Mouse (Mus musculus): ENCODE data around the gene Nt5c1a.

- TF ChIP-seq CTCF (conservative IDR thresholded peaks at IDR 0.05; ENCODE audit: low read length), result no peak
- TF ChIP-seq NANOG (IDR thresholded peaks at IDR 0.05; ENCODE audit: borderline replicate concordance, low read length), result no peak
- no peak for TF ChIP-seq POU5F1 (IDR thresholded peaks at IDR 0.05; ENCODE audit: borderline replicate concordance, low read length)
Measured at GRCm38 (mm10) chr4:123212330-123212729, 11.0 kb downstream of the Nt5c1a start.

All from E14TG2a.4 (cell line).